Mouse (Mus musculus) embryonic fibroblast, embryonic 13.5 days (primary cell): ENCODE data around the gene Gm9821.

ENCODE experiments used
- CTCF ChIP-seq: IDR thresholded peaks from 2 replicates; pipeline ENCODE4 v1.5.1; 2011; ENCODE audit warnings: mild to moderate bottlenecking, control low read depth, low read length, moderate library complexity, borderline replicate concordance; ENCODE audit not compliant: insufficient read depth
- POLR2A ChIP-seq: IDR thresholded peaks from 2 replicates; pipeline ENCODE4 v1.6.1; 2011; ENCODE audit warnings: low read depth, mild to moderate bottlenecking, control low read depth, low read length, moderate library complexity

DNA sequence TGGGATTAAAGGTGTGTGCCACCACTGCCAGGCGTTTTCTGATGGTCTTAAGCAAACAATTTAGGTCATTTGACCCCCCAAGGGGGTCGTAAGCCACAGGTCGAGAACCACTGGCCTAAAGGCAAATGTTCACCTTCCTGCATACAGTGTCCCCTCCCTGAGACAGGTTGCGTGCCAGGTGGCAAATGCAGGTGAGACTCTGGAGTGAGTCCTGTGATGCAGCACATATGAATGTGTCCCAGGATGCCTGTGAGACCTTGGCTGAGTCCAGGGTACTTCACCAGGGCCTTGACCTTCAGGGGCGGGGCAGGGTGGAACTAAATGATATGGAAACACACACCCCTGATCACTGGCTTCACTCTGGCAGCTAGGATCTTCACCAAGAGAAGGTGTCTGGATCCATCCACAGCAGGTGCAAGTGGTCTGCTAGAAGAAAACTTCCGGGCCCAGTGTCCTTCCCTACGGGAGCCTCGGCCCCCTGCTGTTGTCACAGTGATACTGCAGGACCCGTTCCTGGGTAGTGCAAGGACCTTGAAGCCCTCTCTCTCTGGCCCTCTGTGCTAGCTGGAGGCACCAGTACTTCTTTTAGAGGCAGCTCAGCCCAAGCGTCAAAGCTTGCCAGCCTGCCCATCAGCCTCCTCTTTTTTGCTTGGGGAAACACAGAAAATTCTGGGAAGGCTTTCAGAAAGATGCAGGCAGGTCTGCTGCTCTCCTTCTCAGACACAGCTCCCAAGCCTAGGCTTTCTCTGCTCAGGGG lies 13.4 kb downstream of the Gm9821 start:
- TF ChIP-seq CTCF = peak; percentile 57; the same call in 1 of the 2 replicates
- TF ChIP-seq POLR2A = no peak
